Mouse (Mus musculus) kidney, adult 2 months (tissue): ENCODE results near the gene Gm21887.
"Not testable (repeated sequence)": the region's sequence is repeated elsewhere in the genome, so short reads cannot be mapped to it uniquely, and the experiment has no call there.

ENCODE experiments used
- CTCF ChIP-seq: fragments of 200-500 bp; conservative IDR thresholded peaks from 2 replicates; pipeline ENCODE4 v1.5.1; 2011; ENCODE audit warnings: low read depth, mild to moderate bottlenecking, control low read depth, low read length, moderate library complexity, mixed read lengths; ENCODE audit not compliant: insufficient read depth, insufficient read length
- POLR2A ChIP-seq: fragments of 200-500 bp; IDR thresholded peaks from one replicate; pipeline ENCODE4 v1.6.1; 2011; ENCODE audit warnings: low read depth, low read length, control low read depth

GRCm38 (mm10) chrX:170018571-170019218 lies 9.2 kb downstream of the Gm21887 start:
- TF ChIP-seq CTCF, POLR2A: not testable (repeated sequence)
